Mouse (Mus musculus): ENCODE measurements around the gene Chn2. TPM values are rescaled to one million over a fixed set of nuclear protein-coding genes. Genes with fewer than 3 reads are reported as not detected.

The Chn2 gene
- polyA plus RNA-seq, 1 experiment from 2014 or later = 7.6 TPM

DNA sequence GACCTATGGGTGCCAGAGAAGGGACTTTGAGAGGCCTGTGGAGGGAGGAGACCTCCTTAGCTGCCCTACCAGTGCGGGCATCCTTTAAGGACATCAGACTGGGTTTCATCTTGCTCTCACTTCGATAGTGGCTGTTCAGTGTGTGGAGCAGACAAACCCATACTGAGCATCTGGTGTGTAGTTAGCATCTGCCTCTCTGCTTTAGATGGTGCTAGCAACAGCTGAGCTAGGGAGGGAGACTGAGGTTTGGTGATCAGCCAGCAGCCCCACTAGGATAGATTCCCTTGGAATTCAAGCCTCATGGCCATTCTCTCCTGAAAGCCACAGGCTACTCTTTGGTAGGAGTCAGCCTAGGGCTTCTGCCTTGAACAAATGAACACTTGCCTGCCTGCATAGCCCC lies 117.7 kb downstream of the Chn2 start:
- H3K27ac ChIP-seq (ENCODE audit: poor library complexity, severe bottlenecking) = no peak overlapping the region

DNA sequence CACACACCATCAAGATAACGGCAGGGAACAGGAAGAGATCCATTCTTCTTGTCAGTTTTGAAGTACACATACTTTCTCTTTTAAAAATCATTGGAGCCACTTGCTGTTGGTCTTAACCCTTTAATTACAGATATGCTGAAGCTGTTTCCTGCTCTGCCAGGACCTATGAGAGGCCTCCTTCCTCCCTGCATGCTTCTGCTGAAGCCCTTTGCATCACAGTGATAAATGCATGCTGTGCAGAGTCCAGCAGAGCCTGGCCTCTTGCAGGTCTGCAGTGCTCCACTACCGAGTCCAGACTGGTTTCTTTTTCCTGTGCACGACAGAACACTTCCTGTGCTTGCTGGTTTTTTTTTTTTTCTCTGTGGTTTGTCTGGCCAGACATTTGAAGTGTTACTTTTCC lies 119.0 kb downstream of the Chn2 start:
- H3K27ac ChIP-seq (ENCODE audit: poor library complexity, severe bottlenecking) = peak overlapping the region; percentile 25; the same call in 1 of the 2 replicates
- H3K9me3 ChIP-seq (replicated peaks) = no peaks in the 10 kb centered on the region
- H3K4me2 ChIP-seq = no peak overlapping the region; the same call in 1 of the 2 replicates
- no peaks in the 10 kb centered on the region for H3K36me3 ChIP-seq
- no peak overlapping the region for H3K4me3 ChIP-seq
- no peak for ATAC-seq (ENCODE audit: insufficient number of reproducible peaks, low FRiP score)
- no peaks in the 10 kb centered on the region for H3K27me3 ChIP-seq (replicated peaks)
- WGBS = 25% methylated on average over 3 of the region's 3 CpGs
- no peak overlapping the region for H3K9ac ChIP-seq
- peaks cover 17% of the 10 kb centered on the region for H3K4me1 ChIP-seq (replicated peaks)

More for the DNA sequence above, 117.7 kb downstream of the Chn2 start:
- Histone ChIP-seq H3K4me2 (no peak overlapping the region), H3K36me3 (no peaks in the 10 kb centered on the region), H3K4me1 (replicated peaks) (peaks cover 11% of the 10 kb centered on the region), H3K9ac (no peak overlapping the region), H3K4me3 (no peak overlapping the region), H3K27me3 (replicated peaks) (no peaks in the 10 kb centered on the region), H3K9me3 (replicated peaks) (no peaks in the 10 kb centered on the region)
- no peak for ATAC-seq (ENCODE audit: insufficient number of reproducible peaks, low FRiP score)
- WGBS = 85% methylated on average over 2 of the region's 2 CpGs

DNA sequence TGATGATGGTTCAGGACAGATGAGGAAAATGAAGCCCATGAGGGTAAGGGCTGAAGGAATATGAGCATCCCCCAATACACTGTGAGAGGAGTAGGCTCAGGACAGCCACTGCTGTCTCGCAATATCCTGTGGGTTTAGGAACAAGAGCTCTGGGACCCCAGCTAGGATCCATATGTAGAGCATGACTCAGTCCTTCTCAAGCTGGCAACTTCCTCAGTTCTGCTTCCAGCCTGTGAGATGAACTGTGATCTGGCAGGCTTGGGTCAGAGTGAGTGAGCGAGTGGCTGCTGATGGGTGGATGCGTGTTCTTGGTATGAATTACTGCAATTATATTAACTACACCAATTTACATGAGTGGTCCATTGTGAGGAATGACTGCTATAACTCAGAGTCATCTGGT lies 121.3 kb downstream of the Chn2 start:
- 88% methylated on average over 3 of the region's 3 CpGs for WGBS

DNA sequence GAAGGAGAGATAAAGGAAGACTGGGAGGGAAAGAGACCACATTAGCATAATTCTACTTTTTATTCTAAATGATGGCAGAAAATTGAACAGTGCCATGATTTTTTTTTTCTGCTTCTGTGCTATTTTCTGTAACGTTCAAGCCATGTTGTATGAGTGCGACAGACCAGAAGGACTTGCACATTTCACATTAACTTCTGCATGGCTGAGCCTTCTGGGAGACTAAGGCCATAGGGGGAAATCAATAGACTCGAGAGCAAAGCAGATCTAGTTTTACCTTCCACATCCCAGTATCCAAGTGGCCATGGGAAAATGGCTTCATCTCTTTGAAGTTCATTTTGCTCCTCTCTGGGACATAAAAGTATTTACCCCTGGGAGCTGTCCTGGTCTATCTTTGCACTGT lies 121.9 kb downstream of the Chn2 start:
- H3K4me1 ChIP-seq (replicated peaks) = peaks cover 17% of the 10 kb centered on the region
- ATAC-seq (ENCODE audit: insufficient number of reproducible peaks, low FRiP score) = no peak
- no peak overlapping the region for H3K4me2 ChIP-seq
- no peaks in the 10 kb centered on the region for H3K9me3 ChIP-seq (replicated peaks)
- H3K27me3 ChIP-seq (replicated peaks) = no peaks in the 10 kb centered on the region
- no peak overlapping the region for H3K9ac ChIP-seq
- H3K4me3 ChIP-seq = no peak overlapping the region
- no peaks in the 10 kb centered on the region for H3K36me3 ChIP-seq
- 80% methylated on average over 3 of the region's 3 CpGs for WGBS
- no peak overlapping the region for H3K27ac ChIP-seq (ENCODE audit: poor library complexity, severe bottlenecking)

More for the DNA sequence above, 121.3 kb downstream of the Chn2 start:
- no peaks in the 10 kb centered on the region for H3K27me3 ChIP-seq (replicated peaks)
- ATAC-seq (ENCODE audit: insufficient number of reproducible peaks, low FRiP score) = no peak
- H3K4me3 ChIP-seq = no peak overlapping the region
- H3K9me3 ChIP-seq (replicated peaks) = no peaks in the 10 kb centered on the region
- H3K4me2 ChIP-seq = no peak overlapping the region
- no peak overlapping the region for H3K27ac ChIP-seq (ENCODE audit: poor library complexity, severe bottlenecking)
- no peaks in the 10 kb centered on the region for H3K36me3 ChIP-seq
- H3K4me1 ChIP-seq (replicated peaks) = peaks cover 17% of the 10 kb centered on the region
- H3K9ac ChIP-seq = no peak overlapping the region

DNA sequence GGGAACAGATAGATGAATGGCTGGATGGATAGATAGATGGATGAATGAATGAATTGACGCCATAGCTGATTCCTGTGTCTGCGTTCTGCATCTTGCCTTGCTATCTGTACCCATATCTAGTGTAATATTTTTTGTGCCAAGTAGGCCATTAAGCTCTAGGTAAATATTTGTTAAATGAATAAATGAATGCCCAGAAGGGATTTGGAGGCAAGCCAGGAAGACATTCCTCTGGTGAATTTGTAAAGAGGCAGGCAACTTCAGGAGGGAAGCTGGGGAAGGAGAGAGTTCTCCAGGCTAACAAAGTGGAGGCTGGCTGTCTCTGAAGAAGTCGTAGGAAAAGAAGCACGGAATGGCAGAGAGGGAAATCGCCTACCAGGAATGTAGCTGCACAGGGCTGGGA lies 123.0 kb downstream of the Chn2 start:
- WGBS = 68% methylated on average over 5 of the region's 5 CpGs
- no peak for ATAC-seq (ENCODE audit: insufficient number of reproducible peaks, low FRiP score)
- no peak overlapping the region for H3K27ac ChIP-seq (ENCODE audit: poor library complexity, severe bottlenecking)
- H3K9ac ChIP-seq = no peak overlapping the region
- no peaks in the 10 kb centered on the region for H3K27me3 ChIP-seq (replicated peaks)
- H3K4me2 ChIP-seq = no peak overlapping the region
- H3K36me3 ChIP-seq = no peaks in the 10 kb centered on the region
- H3K9me3 ChIP-seq (replicated peaks) = no peaks in the 10 kb centered on the region
- H3K4me3 ChIP-seq = no peak overlapping the region
- H3K4me1 ChIP-seq (replicated peaks) = peaks cover 17% of the 10 kb centered on the region

DNA sequence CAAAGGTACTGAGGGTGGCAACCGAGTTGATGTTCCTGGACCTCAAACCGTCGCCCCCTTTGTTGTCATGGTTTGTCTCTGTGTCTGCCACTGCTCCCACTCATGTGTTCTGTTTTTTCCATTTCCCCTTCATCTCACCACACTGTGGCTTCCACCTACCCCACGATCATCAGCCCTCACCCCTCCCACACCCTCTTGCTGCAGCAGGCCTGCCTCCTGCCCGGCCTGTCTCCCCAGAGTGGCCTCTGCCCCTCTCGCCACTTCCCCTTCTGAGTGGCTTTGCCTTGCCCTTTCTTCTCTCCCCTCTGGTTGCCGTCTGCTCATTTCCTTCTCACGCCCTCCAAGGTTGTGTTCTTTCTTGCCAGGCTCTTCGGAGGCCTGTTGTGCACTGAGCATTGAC lies 123.4 kb downstream of the Chn2 start:
- WGBS = 77% methylated on average over 9 of the region's 9 CpGs
- no peak for ATAC-seq (ENCODE audit: insufficient number of reproducible peaks, low FRiP score)
- no peak overlapping the region for H3K4me3 ChIP-seq
- H3K9ac ChIP-seq = no peak overlapping the region
- H3K4me2 ChIP-seq = no peak overlapping the region
- H3K4me1 ChIP-seq (replicated peaks) = peaks cover 12% of the 10 kb centered on the region
- H3K9me3 ChIP-seq (replicated peaks) = no peaks in the 10 kb centered on the region
- H3K27me3 ChIP-seq (replicated peaks) = no peaks in the 10 kb centered on the region
- H3K27ac ChIP-seq (ENCODE audit: poor library complexity, severe bottlenecking) = no peak overlapping the region
- no peaks in the 10 kb centered on the region for H3K36me3 ChIP-seq

DNA sequence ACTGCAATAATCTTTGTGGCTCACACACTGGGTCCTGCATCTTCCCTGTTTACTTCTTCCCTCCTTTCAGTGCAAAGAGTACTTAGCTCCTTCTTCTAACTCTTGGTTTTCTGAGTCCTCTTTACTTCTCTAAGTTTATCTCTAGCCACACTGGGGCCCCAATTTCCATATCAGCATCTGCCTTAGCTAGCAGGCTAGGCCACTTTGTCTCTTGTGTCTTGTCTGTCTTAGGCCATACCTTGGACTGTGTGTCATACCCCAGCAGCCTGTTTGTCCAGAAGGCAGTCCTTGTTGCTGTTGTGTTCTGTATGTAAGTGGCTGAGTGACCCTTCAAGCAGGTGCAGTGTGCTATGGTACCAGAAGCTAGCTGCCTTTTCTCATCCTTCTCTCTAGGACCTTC lies 124.3 kb downstream of the Chn2 start:
- Histone ChIP-seq H3K4me1 (replicated peaks) (0 out of 2 replicates have a peak, but pooled peaks cover 6% of the 10 kb centered on the region), H3K4me2 (no peak overlapping the region), H3K9ac (no peak overlapping the region), H3K4me3 (no peak overlapping the region), H3K9me3 (replicated peaks) (no peaks in the 10 kb centered on the region), H3K27ac (ENCODE audit: poor library complexity, severe bottlenecking) (no peak overlapping the region), H3K36me3 (no peaks in the 10 kb centered on the region), H3K27me3 (replicated peaks) (no peaks in the 10 kb centered on the region)
- ATAC-seq (ENCODE audit: insufficient number of reproducible peaks, low FRiP score) = no peak

DNA sequence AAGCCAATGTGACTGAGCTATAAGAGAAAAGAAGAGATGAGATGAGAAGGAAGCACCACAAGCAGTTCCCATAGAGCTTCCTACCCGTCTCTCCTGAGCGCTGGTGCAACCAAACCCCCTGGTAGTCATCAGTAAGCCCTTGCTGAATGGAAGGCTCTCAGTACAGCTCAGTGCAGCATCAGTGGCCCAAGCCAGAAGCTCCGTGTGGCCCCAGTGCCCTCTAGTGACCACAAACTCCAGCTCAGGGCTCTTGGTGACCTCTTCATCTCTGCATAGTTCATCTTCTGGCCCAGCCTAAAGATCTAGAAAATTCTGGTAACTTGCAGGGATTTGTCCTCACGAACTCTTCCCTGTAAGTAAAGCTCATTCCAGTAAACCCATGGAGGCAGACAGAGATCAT lies 125.4 kb downstream of the Chn2 start:
- Histone ChIP-seq H3K36me3 (no peaks in the 10 kb centered on the region), H3K27me3 (replicated peaks) (no peaks in the 10 kb centered on the region)

DNA sequence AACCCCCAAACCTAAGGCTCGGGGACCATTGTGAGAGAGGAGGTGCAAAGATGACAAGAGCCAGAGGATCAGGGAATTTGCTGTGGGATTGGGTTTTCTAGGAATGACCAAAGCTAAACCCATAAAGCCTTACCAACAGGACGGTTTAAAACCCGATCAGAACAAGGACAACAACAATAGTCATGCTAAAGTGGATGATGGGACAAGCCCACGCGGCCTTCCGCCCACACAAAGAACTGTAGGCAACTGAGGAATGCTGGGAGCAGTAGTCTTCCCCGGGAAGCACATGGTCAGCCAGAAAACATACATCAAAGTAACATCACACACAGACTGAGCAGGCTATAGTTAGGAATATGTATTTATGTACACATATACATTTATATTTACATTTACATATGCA lies 125.9 kb downstream of the Chn2 start:
- Histone ChIP-seq H3K4me1 (replicated peaks) (0 out of 2 replicates have a peak, but pooled peaks cover 6% of the 10 kb centered on the region), H3K9me3 (replicated peaks) (no peaks in the 10 kb centered on the region), H3K27ac (ENCODE audit: poor library complexity, severe bottlenecking) (no peak overlapping the region), H3K27me3 (replicated peaks) (no peaks in the 10 kb centered on the region), H3K36me3 (no peaks in the 10 kb centered on the region), H3K4me2 (no peak overlapping the region), H3K4me3 (no peak overlapping the region), H3K9ac (no peak overlapping the region)
- ATAC-seq (ENCODE audit: insufficient number of reproducible peaks, low FRiP score) = no peak
- 83% methylated on average over 7 of the region's 7 CpGs for WGBS

More for the DNA sequence above, 125.4 kb downstream of the Chn2 start:
- H3K9me3 ChIP-seq (replicated peaks) = no peaks in the 10 kb centered on the region
- WGBS = 36% methylated on average over 4 of the region's 4 CpGs
- H3K9ac ChIP-seq = no peak overlapping the region
- 0 out of 2 replicates have a peak, but pooled peaks cover 6% of the 10 kb centered on the region for H3K4me1 ChIP-seq (replicated peaks)
- ATAC-seq (ENCODE audit: insufficient number of reproducible peaks, low FRiP score) = no peak
- no peak overlapping the region for H3K4me2 ChIP-seq
- H3K27ac ChIP-seq (ENCODE audit: poor library complexity, severe bottlenecking) = no peak overlapping the region
- no peak overlapping the region for H3K4me3 ChIP-seq

DNA sequence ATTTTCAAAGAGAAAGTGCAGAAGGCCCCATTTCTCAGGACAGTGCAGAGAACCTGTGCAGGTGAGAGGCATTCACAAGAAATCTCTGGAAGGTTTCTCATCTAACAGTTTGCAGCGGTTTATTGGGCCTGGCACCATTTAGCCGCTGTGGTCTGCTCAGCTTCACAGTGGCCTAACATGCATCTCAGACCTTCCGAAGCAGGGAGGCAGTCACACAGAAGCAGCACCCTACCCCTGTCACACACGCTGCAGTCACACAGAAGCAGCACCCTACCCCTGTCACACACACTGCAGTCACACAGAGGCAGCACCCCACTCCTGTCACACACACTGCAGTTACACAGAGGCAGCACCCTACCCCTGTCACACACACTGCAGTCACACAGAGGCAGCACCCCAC lies 126.5 kb downstream of the Chn2 start:
- Histone ChIP-seq H3K4me3 (no peak overlapping the region), H3K27ac (ENCODE audit: poor library complexity, severe bottlenecking) (no peak overlapping the region), H3K4me1 (replicated peaks) (0 out of 2 replicates have a peak, but pooled peaks cover 6% of the 10 kb centered on the region), H3K27me3 (replicated peaks) (no peaks in the 10 kb centered on the region), H3K9me3 (replicated peaks) (no peaks in the 10 kb centered on the region), H3K9ac (no peak overlapping the region), H3K4me2 (no peak overlapping the region), H3K36me3 (no peaks in the 10 kb centered on the region)
- WGBS = 85% methylated on average over 4 of the region's 4 CpGs
- no peak for ATAC-seq (ENCODE audit: insufficient number of reproducible peaks, low FRiP score)

DNA sequence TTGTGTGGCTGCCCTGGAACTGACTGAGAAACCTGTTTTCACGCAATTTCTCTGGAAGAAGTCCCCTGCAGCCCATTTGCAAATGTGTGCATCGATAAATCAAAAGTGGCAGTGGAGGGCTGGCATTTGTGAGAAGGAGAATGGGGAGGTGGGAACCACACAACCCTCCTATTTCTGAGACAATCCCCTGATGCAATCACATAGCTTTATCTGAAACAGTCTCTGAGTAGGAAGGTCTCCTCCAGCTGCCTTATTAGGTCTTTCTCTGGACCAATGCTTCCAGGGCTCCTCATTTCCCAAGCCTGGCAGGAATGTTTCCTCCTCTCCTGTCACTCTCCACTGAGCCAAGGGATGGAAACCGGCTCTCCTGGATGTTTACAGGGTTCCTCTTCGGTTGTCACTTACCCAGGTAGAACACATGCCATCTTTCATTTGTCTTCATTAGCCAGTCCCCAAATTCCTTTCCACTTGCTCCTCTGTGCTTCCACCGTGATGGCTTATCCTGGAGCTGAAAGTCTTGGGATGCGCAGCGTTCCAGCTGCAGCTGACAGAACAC lies 127.7 kb downstream of the Chn2 start:
- no peaks in the 10 kb centered on the region for H3K27me3 ChIP-seq (replicated peaks)
- no peak overlapping the region for H3K4me3 ChIP-seq
- H3K9ac ChIP-seq = no peak overlapping the region
- no peaks in the 10 kb centered on the region for H3K9me3 ChIP-seq (replicated peaks)
- ATAC-seq (ENCODE audit: insufficient number of reproducible peaks, low FRiP score) = no peak
- no peak overlapping the region for H3K27ac ChIP-seq (ENCODE audit: poor library complexity, severe bottlenecking)
- no peaks in the 10 kb centered on the region for H3K36me3 ChIP-seq
- H3K4me2 ChIP-seq = no peak overlapping the region
- 0 out of 2 replicates have a peak, but pooled peaks cover 6% of the 10 kb centered on the region for H3K4me1 ChIP-seq (replicated peaks)
- WGBS = 64% methylated on average over 7 of the region's 7 CpGs

DNA sequence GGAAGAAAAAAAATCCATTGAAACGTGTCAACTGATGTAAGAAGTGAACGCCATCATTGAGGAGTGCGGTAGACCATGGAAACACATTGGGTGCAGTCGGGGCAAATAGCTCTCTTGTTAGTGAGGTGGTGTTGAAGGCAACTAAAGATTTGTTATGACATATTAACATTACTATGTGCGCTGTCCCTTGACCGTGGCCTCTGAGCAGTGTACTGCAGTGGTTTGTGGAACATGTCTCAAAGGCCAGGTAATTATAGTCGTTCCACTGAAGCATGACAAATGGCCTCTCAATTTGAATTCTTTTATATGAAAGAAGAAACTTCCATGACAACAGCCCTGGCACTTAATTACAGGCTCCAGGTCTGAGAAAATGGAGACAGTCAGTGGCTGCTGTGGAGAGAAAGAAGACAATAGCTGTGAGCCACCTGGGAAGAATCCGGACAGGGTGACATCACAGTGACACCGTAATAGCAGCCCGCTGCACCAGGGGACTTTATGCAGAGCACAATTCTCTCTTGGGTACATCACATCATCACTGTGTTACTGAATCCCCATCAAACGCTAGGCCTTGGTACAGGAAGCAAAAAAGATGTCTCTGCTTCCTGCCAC lies 131.0 kb downstream of the Chn2 start:
- no peaks in the 10 kb centered on the region for H3K4me1 ChIP-seq (replicated peaks)

More for the DNA sequence above, 131.0 kb downstream of the Chn2 start:
- H3K36me3 ChIP-seq = no peaks in the 10 kb centered on the region
- H3K4me2 ChIP-seq = no peak overlapping the region
- no peak overlapping the region for H3K27ac ChIP-seq (ENCODE audit: poor library complexity, severe bottlenecking)
- WGBS = 84% methylated on average over 11 of the region's 11 CpGs
- H3K4me3 ChIP-seq = no peak overlapping the region
- H3K9ac ChIP-seq = no peak overlapping the region
- H3K9me3 ChIP-seq (replicated peaks) = no peaks in the 10 kb centered on the region
- ATAC-seq (ENCODE audit: insufficient number of reproducible peaks, low FRiP score) = no peak
- H3K27me3 ChIP-seq (replicated peaks) = no peaks in the 10 kb centered on the region
